Mouse (Mus musculus): Measurements from ENCODE around the gene Mrpl52. TPM values are rescaled to one million over a fixed set of nuclear protein-coding genes. Genes with fewer than 3 reads are reported as not detected.
A peak's percentile ranks its signal among the peaks of the same experiment; 100 is the strongest.

The Mrpl52 gene
- total RNA-seq, 2 experiments from 2014 or later = 78.6 to 79.2 TPM

GRCm38 (mm10) chr14:54394309-54394708 lies 32.4 kb upstream of the Mrpl52 start:
- Histone ChIP-seq H3K27ac (no peak overlapping the region), H3K4me3 (no peak overlapping the region)
- intact Hi-C loops (cut with DNase I) = no loop called here
- TF ChIP-seq CTCF (IDR thresholded peaks at IDR 0.05) = no peak
- no peak for DNase-seq (ENCODE audit: extremely low spot score in 1 of 2, low spot score in 2 of 2)

GRCm38 (mm10) chr14:54396685-54397084 lies 30.0 kb upstream of the Mrpl52 start:
- DNase-seq (ENCODE audit: extremely low spot score in 1 of 2, low spot score in 2 of 2) = no peak
- intact Hi-C loops (cut with DNase I) = no loop called here
- H3K27ac ChIP-seq = no peak overlapping the region
- no peak overlapping the region for H3K4me3 ChIP-seq
- no peak for TF ChIP-seq CTCF (IDR thresholded peaks at IDR 0.05)

GRCm38 (mm10) chr14:54397872-54398527 lies 28.7 kb upstream of the Mrpl52 start:
- no peak for TF ChIP-seq CTCF (IDR thresholded peaks at IDR 0.05)
- intact Hi-C loops (cut with DNase I) = no loop called here
- no peak for DNase-seq (ENCODE audit: extremely low spot score in 1 of 2, low spot score in 2 of 2)
- Histone ChIP-seq H3K4me3 (no peak overlapping the region), H3K27ac (no peak overlapping the region)

- intact Hi-C loops (cut with DNase I) = no loop called here
- Histone ChIP-seq H3K4me3 (no peak overlapping the region), H3K27ac (no peak overlapping the region)
- no peak for DNase-seq (ENCODE audit: extremely low spot score in 1 of 2, low spot score in 2 of 2)
- TF ChIP-seq CTCF (IDR thresholded peaks at IDR 0.05) = no peak
Measured at GRCm38 (mm10) chr14:54398528-54398916, 28.2 kb upstream of the Mrpl52 start.

GRCm38 (mm10) chr14:54398921-54399382 lies 27.8 kb upstream of the Mrpl52 start:
- intact Hi-C loops (cut with DNase I) = no loop called here
- no peak for TF ChIP-seq CTCF (IDR thresholded peaks at IDR 0.05)
- H3K27ac ChIP-seq = no peak overlapping the region
- no peak overlapping the region for H3K4me3 ChIP-seq
- no peak for DNase-seq (ENCODE audit: extremely low spot score in 1 of 2, low spot score in 2 of 2)

- DNase-seq (ENCODE audit: extremely low spot score in 1 of 2, low spot score in 2 of 2) = no peak
- intact Hi-C loops (cut with DNase I) = no loop called here
- H3K4me3 ChIP-seq = no peak overlapping the region
- no peak for TF ChIP-seq CTCF (IDR thresholded peaks at IDR 0.05)
- H3K27ac ChIP-seq = no peak overlapping the region
Measured at GRCm38 (mm10) chr14:54401723-54402122, 25.0 kb upstream of the Mrpl52 start.

- no peak; the same call in none of the 2 replicates for TF ChIP-seq CTCF (IDR thresholded peaks at IDR 0.05)
- intact Hi-C loops (cut with DNase I) = no loop called here
- DNase-seq (ENCODE audit: extremely low spot score in 1 of 2, low spot score in 2 of 2) = no peak
- H3K27ac ChIP-seq = no peak overlapping the region
- H3K4me3 ChIP-seq = no peak overlapping the region
Measured at GRCm38 (mm10) chr14:54408336-54409056, 18.2 kb upstream of the Mrpl52 start.

- no peak for DNase-seq (ENCODE audit: extremely low spot score in 1 of 2, low spot score in 2 of 2)
- Histone ChIP-seq H3K4me3 (no peak overlapping the region), H3K27ac (no peak overlapping the region)
- TF ChIP-seq CTCF (IDR thresholded peaks at IDR 0.05) = no peak
- intact Hi-C loops (cut with DNase I) = no loop called here
Measured at GRCm38 (mm10) chr14:54409057-54409645, 17.6 kb upstream of the Mrpl52 start.

- 0 out of 2 replicates have a peak overlapping the region, but pooled peaks have one; percentile 15 for H3K27ac ChIP-seq
- no peak for TF ChIP-seq CTCF (IDR thresholded peaks at IDR 0.05)
- no peak for DNase-seq (ENCODE audit: extremely low spot score in 1 of 2, low spot score in 2 of 2)
- no peak overlapping the region for H3K4me3 ChIP-seq
- intact Hi-C loops (cut with DNase I) = loop anchor here (5.0 kb wide), 1 partner anchor 158 kb away; the partner anchor contains the start of genes Abhd4 and Dad1
Measured at GRCm38 (mm10) chr14:54409980-54410810, 16.5 kb upstream of the Mrpl52 start.

GRCm38 (mm10) chr14:54412000-54412576 lies 14.6 kb upstream of the Mrpl52 start:
- no peak for DNase-seq (ENCODE audit: extremely low spot score in 1 of 2, low spot score in 2 of 2)
- no peak for TF ChIP-seq CTCF (IDR thresholded peaks at IDR 0.05)
- Histone ChIP-seq H3K4me3 (no peak overlapping the region), H3K27ac (no peak overlapping the region)
- intact Hi-C loops (cut with DNase I) = loop anchor here (1.0 to 5.0 kb wide), 3 partner anchors 160 to 347 kb away; partner anchors contain the start of genes Abhd4 and Dad1

- peak; percentile 90 for TF ChIP-seq CTCF (IDR thresholded peaks at IDR 0.05)
- no peak overlapping the region for H3K27ac ChIP-seq
- DNase-seq (ENCODE audit: extremely low spot score in 1 of 2, low spot score in 2 of 2) = peak; percentile 32 to 59
- no peak overlapping the region for H3K4me3 ChIP-seq
- intact Hi-C loops (cut with DNase I) = loop anchor here (1.0 to 5.0 kb wide), 3 partner anchors 160 to 348 kb away; partner anchors contain the start of genes Abhd4 and Dad1
Measured at GRCm38 (mm10) chr14:54412629-54413170, 14.0 kb upstream of the Mrpl52 start.
